Mouse (Mus musculus) forebrain, postnatal 0 days (tissue): Measurements from ENCODE around the gene Lmx1b. TPM values are rescaled to one million over a fixed set of nuclear protein-coding genes. Genes with fewer than 3 reads are reported as not detected.

Experiments used
- ATAC-seq: fragments of 200-750 bp; cut with Nextera tagmentation; 2 replicates; pipeline ENCODE4 v1.8.0; 2017; ENCODE audit warnings: mild to moderate bottlenecking, moderate library complexity
- DNase-seq: peaks from one replicate; pipeline ENCODE4 v3.0.0-alpha.2; 2015
- H3K27ac ChIP-seq: fragments of 300-500 bp; sonication (generic); 2 replicates; pipeline ENCODE4 v1.5.1; 2014; ENCODE audit warnings: low read depth, mild to moderate bottlenecking, antibody characterized with exemption, low read length, moderate library complexity, mixed read lengths
- H3K27me3 ChIP-seq: fragments of 300-500 bp; sonication (generic); 2 replicates; pipeline ENCODE4 v1.6.1; 2014; ENCODE audit warnings: mild to moderate bottlenecking, low read length, mixed read lengths; ENCODE audit not compliant: insufficient read depth
- H3K36me3 ChIP-seq: fragments of 300-500 bp; sonication (generic); 2 replicates; pipeline ENCODE4 v1.6.1; 2014; ENCODE audit warnings: mild to moderate bottlenecking, moderate library complexity; ENCODE audit not compliant: insufficient read depth
- H3K4me1 ChIP-seq: fragments of 300-500 bp; sonication (generic); 2 replicates; pipeline ENCODE4 v1.6.1; 2014; ENCODE audit warnings: antibody characterized with exemption; ENCODE audit not compliant: insufficient read depth
- H3K4me2 ChIP-seq: fragments of 300-500 bp; sonication (generic); 2 replicates; pipeline ENCODE4 v1.6.1; 2014; ENCODE audit warnings: low read depth, mild to moderate bottlenecking, moderate library complexity
- H3K4me3 ChIP-seq: fragments of 300-500 bp; sonication (generic); 2 replicates; pipeline ENCODE4 v1.5.1; 2014; ENCODE audit warnings: low read depth, low read length, mixed read lengths
- H3K9ac ChIP-seq: fragments of 300-500 bp; sonication (generic); 2 replicates; pipeline ENCODE4 v1.6.1; 2014; ENCODE audit warnings: mild to moderate bottlenecking
- H3K9me3 ChIP-seq: fragments of 300-500 bp; sonication (generic); 2 replicates; pipeline ENCODE4 v1.6.1; 2016; ENCODE audit warnings: low read length
- CTCF ChIP-seq: sonication (generic); IDR thresholded peaks from 2 replicates; pipeline ENCODE4 v1.5.1; 2016; ENCODE audit warnings: antibody characterized with exemption, control low read depth, low read depth
- WGBS: fragments of 180-500 bp; shearing (Covaris S2); extraction: QIAGEN DNeasy Blood & Tissue Kit; methylation state at CpG from one replicate; pipeline ENCODE4 v1.1.7; 2014; 5-methylcytosine and 5-hydroxymethylcytosine counted together
- polyA plus RNA-seq: library from polyadenylated mRNA; unstranded; fragments of >200 nt; fragmentation: Nextera tagmentation; extraction: Ambion mirVana; gene quantifications from 2 replicates; pipeline ENCODE4 v1.2.1, GENCODE M21; 2015
- total RNA-seq: library from RNA; depleted of rRNA; stranded (reverse); fragments of >200 nt; gene quantifications from 2 replicates; pipeline ENCODE4 v1.2.3, GENCODE M21; 2014

Lmx1b gene
- total and polyA plus RNA-seq, 2 experiments from 2014 or later, result 0.24 to 2.0 TPM

GRCm38 (mm10) chr2:33564748-33565147, 75.6 kb downstream of the Lmx1b start:
- H3K4me1 ChIP-seq, result no peaks in the 10 kb centered on the region
- H3K4me3 ChIP-seq, result no peak overlapping the region
- TF ChIP-seq CTCF, result no peak
- H3K9ac ChIP-seq, result no peak overlapping the region
- DNase-seq (no peak), ATAC-seq (no peak)
- H3K36me3 ChIP-seq, result no peaks in the 10 kb centered on the region
- no peaks in the 10 kb centered on the region for H3K9me3 ChIP-seq
- 84% methylated on average over 9 of the region's 9 CpGs for WGBS
- peaks cover 6% of the 10 kb centered on the region for H3K27me3 ChIP-seq
- H3K27ac ChIP-seq, result no peak overlapping the region
- no peak overlapping the region for H3K4me2 ChIP-seq

GRCm38 (mm10) chr2:33559752-33560151, 80.6 kb downstream of the Lmx1b start:
- no peaks in the 10 kb centered on the region for H3K27me3 ChIP-seq
- H3K36me3 ChIP-seq, result no peaks in the 10 kb centered on the region
- peak; percentile 58 for DNase-seq
- TF ChIP-seq CTCF, result peak; percentile 68
- no peaks in the 10 kb centered on the region for H3K9me3 ChIP-seq
- no peak overlapping the region for H3K4me3 ChIP-seq
- WGBS, result 4% methylated on average over 6 of the region's 6 CpGs
- H3K4me1 ChIP-seq, result no peaks in the 10 kb centered on the region
- ATAC-seq, result peak; percentile 55; the same call in 1 of the 2 replicates
- no peak overlapping the region for H3K4me2 ChIP-seq
- no peak overlapping the region for H3K9ac ChIP-seq
- no peak overlapping the region for H3K27ac ChIP-seq

DNA sequence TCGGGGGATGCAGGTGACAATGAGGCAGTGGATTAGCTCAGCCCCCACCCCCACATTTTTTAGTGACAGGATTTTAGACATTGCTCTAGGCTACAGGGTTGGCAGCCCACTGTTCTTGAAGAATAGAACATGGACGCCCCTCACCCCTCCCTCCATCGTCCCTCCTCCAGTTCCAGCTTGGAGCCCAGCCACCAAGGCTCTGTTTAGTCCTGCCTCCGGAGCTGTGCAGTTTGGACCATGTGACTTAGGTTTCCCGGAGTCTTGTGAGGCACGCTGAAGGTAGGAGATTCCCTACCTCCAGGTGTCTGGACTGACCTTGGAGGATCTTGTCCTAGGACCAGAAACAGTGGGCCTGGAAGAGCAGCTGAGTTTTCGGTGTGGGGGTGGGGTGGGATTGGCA, 81.0 kb downstream of the Lmx1b start:
- peak; percentile 40 for ATAC-seq
- Histone ChIP-seq H3K4me3 (no peak overlapping the region), H3K9ac (no peak overlapping the region), H3K27me3 (no peaks in the 10 kb centered on the region), H3K4me2 (no peak overlapping the region), H3K4me1 (no peaks in the 10 kb centered on the region), H3K9me3 (no peaks in the 10 kb centered on the region), H3K36me3 (no peaks in the 10 kb centered on the region), H3K27ac (no peak overlapping the region)
- WGBS, result 22% methylated on average over 7 of the region's 7 CpGs
- DNase-seq, result peak; percentile 32
- no peak for TF ChIP-seq CTCF

DNA sequence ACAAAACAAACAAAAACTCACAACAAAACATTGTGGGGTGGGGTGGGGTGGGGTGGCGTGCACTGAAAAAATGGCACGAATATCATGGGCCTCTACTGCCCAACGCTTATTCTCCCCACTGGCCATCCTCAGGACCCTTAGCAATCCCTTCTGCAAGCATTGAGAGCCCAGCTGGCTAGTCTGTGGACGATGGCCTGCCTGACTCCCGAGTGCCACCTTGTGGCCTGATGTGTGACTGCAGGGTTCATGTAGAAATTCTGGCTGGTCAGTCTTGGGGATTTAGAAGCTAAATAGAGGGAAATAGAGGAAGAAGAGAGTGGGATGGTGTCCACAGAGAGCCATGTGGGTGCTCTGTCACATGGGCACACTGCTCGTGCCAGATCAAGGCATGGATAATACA, 82.1 kb downstream of the Lmx1b start:
- ATAC-seq, result 0 out of 2 replicates have a peak, but pooled peaks have one; percentile 32
- under 1% methylated on average over 6 of the region's 6 CpGs for WGBS
- Histone ChIP-seq H3K4me3 (no peak overlapping the region), H3K4me2 (no peak overlapping the region), H3K36me3 (no peaks in the 10 kb centered on the region), H3K9ac (no peak overlapping the region), H3K27ac (no peak overlapping the region), H3K4me1 (no peaks in the 10 kb centered on the region), H3K9me3 (no peaks in the 10 kb centered on the region), H3K27me3 (no peaks in the 10 kb centered on the region)
- TF ChIP-seq CTCF, result peak; percentile 98
- peak; percentile 83 for DNase-seq

DNA sequence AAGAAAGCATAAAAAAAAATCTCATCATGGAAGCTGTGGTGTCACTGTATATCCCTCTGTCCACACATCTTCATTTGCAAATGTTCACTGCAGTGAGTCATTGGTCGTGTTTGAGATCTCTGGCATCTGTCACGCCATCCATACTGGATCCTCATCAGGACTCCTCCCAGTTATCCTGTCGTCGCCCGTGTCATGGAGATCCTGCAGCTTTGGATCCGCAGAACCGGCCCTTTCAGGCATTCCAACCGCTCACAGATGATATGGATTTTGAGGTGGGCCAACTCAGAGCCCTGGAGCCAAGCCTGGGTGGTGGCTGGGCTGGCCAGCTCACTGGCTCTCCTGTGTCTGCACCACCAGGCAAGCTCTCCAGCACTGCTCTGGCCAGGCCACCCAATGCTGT, 84.7 kb downstream of the Lmx1b start:
- H3K9ac ChIP-seq, result no peak overlapping the region
- TF ChIP-seq CTCF, result no peak
- no peak overlapping the region for H3K4me3 ChIP-seq
- ATAC-seq (no peak), DNase-seq (no peak)
- WGBS, result 77% methylated on average over 8 of the region's 8 CpGs
- H3K27ac ChIP-seq, result no peak overlapping the region
- no peaks in the 10 kb centered on the region for H3K9me3 ChIP-seq
- H3K36me3 ChIP-seq, result no peaks in the 10 kb centered on the region
- H3K27me3 ChIP-seq, result no peaks in the 10 kb centered on the region
- no peak overlapping the region for H3K4me2 ChIP-seq
- no peaks in the 10 kb centered on the region for H3K4me1 ChIP-seq

GRCm38 (mm10) chr2:33552672-33553071, 87.6 kb downstream of the Lmx1b start:
- 61% methylated on average over 5 of the region's 5 CpGs for WGBS
- no peak for DNase-seq
- H3K4me2 ChIP-seq, result no peak overlapping the region
- peak; percentile 55 for TF ChIP-seq CTCF
- H3K27ac ChIP-seq, result no peak overlapping the region
- no peaks in the 10 kb centered on the region for H3K9me3 ChIP-seq
- no peak for ATAC-seq
- H3K27me3 ChIP-seq, result no peaks in the 10 kb centered on the region
- no peaks in the 10 kb centered on the region for H3K36me3 ChIP-seq
- no peak overlapping the region for H3K9ac ChIP-seq
- no peak overlapping the region for H3K4me3 ChIP-seq
- no peaks in the 10 kb centered on the region for H3K4me1 ChIP-seq

- ATAC-seq (no peak), DNase-seq (no peak)
- H3K4me2 ChIP-seq, result no peak overlapping the region
- no peak overlapping the region for H3K4me3 ChIP-seq
- no peaks in the 10 kb centered on the region for H3K9me3 ChIP-seq
- 82% methylated on average over 2 of the region's 2 CpGs for WGBS
- H3K27ac ChIP-seq, result peak overlapping the region; percentile 95
- TF ChIP-seq CTCF, result no peak
- H3K9ac ChIP-seq, result no peak overlapping the region
- H3K36me3 ChIP-seq, result no peaks in the 10 kb centered on the region
- H3K4me1 ChIP-seq, result peaks cover 19% of the 10 kb centered on the region
- H3K27me3 ChIP-seq, result no peaks in the 10 kb centered on the region
These were observed 92.7 kb downstream of the Lmx1b start for GRCm38 (mm10) chr2:33547595-33547994.
